Mouse (Mus musculus) urinary bladder, postnatal 25 days (tissue): ENCODE results near the gene Shisa5.

Experiments used
- DNase-seq: peaks from one replicate; pipeline ENCODE4 v3.0.0; 2022; ENCODE audit warnings: low spot score

The Shisa5 gene

DNA sequence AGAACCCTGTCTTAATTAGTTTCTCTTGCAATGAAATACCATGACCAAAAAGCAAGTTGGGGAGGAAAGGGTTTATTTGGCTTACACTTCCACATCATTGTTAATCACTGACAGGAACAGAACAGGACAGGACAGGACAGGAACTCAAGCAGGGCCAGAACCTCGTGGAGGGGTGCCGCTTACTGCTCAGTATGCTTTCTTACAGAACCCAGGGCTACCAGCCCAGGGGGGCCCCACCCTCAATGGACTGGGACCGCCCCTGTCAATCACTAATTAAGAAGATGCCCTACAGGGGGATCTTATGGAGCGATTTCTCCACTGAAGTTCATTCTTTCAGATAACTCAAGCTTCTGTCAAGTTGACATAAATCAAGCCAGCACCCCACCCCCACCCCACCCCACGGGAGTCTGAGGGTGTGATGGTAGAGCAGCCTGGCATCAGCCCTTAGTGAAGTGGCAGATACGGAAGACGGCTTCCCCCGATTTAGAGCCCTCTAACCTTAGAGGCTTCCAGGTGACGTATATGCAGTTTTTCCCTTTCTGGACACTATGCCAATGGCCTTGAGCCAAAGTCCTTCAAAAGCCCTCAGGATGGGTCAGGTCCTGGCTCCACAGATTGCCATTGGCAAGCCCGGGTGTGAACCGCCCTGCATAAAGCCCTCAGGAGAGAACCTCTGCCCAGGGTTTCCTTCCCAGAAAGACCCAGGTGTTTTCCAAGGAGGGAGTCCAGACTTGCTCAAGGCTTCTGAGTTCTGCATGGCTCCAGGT is 55.6 kb downstream of the Shisa5 start:
- no peak for DNase-seq

DNA sequence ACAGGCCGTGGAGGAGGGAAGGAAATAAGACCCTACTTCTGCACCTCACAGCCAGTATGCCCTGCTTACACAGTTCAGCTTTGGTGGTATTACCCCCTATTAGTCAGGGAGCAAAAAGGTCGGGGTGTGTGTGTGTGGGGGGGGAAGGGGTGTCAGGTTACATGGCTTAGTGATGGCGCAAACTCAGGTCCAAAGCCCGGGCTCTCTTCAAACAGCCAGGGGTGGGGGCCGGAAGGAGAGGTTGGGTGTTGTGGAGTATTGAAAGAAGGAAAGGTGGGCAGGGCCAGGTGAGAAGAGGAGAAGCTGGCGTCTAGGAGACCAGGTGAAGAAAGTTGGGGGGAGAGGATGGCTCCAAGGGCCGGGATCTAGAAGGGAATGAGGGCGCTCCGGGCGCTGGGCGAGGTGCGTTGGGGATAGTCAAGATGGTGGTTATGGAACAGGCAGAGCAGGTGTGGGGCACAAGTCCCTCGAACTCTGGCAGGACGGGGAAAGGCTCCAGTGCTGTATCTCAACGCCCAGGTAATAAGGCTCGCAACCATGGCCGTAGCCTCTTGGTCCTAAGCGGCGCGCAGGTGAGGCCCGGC is 56.3 kb downstream of the Shisa5 start:
- DNase-seq: no peak

DNA sequence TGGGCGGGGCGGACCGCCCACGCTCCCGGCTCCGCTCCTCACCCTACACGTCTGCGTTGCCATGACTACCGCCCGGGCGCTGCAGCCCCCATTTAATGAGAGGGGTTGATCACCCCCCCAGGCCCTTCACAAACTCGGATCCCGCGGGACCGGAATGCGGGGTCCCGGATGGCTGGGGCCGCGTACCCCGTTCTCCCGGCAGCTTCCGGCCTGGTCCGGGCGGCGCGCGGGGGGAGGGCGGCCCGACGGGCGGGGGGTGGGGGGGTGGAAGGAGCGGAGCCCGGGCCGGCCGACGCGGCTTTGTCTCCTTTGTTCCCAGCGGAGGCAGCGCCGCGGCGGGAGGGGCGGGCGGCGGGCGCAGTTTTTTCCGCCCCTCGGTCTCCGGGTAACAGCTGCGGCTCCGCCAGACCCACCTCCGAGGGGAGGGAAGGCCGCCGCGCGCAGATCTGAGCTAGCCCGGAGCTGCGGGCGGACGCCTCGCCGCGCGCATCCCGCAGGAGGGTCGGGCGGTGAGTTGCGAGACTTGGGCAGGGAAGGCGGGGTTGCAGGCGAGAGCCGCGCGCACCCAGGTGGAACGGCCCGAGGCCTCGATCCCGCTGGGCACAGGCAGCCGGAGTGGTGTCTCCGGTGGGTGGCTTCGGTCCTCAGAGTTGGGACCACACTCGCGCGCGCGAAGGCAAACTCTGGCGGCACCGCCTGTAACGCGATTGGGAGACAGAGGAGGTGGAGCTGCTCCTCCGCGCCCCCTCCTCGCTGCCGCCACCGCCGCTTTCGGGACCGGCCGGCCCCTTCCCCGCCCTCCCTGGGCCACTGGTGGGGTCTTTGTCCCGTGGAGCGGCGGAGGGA is 57.0 kb downstream of the Shisa5 start, which contains the start of gene Plxnb1:
Plxnb1 (plus strand) TSS at position 253 of the 846 bp plus-strand sequence.
- DNase-seq: peak; percentile 61

DNA sequence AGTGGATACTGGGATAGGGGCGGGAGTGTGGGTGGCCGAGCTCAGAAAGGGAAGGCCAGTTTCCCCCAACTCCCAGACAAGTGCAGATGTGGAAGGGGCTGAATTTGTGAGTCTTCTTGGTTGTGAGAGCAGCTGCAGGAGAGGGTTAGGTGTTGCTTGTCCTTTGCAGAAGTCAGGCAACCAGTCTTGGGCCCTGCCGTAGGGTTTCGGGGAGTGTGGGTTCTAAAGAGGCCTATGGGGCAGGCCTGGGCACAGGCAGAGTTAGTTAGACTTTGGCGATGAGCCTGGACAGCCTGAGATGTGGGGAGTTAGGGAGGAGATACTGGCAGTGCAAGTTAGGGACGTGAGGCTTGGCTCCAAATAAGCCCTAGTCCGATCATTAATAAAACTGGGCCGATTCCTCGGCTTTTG is 57.9 kb downstream of the Shisa5 start:
- no peak for DNase-seq

DNA sequence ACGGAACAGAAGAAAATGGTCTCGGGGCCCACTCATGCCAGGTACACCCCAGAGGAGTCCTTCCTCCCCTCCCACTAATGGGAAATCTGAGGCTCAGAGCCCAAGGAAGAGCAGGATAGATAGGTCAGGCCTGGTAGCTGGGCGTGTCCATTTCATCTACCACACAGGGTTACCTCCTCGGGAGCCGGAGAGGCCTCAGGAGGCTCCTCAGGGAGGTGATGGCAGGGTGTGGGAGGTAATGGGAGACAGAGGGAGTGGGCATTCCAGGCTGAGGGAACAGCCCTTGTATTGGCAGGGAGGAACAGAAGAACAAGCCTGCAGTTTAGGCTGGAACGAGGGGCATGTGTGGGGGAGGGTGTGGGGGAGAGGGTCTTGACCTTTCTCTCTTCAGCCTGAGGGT is 58.5 kb downstream of the Shisa5 start:
- DNase-seq: no peak

DNA sequence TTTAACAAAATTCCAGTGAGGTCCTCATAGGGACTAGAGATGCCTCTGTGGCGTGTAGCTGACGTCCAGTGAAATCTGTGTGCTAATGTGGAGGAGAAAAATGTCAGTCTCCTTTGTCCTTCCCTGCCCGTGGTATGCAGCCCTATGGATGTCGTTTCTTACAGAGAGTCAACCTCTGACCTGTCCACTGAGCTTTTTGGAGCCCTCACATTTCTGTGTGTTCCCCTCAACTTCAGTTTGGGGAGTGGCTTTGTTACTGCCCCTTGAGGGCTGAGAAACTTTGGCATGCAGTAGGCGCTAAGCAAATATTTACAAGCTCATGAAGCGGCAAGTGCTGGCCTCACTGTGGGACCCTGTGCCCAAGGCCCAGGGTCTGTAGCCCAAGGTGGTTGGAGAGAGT is 58.9 kb downstream of the Shisa5 start:
- no peak for DNase-seq

DNA sequence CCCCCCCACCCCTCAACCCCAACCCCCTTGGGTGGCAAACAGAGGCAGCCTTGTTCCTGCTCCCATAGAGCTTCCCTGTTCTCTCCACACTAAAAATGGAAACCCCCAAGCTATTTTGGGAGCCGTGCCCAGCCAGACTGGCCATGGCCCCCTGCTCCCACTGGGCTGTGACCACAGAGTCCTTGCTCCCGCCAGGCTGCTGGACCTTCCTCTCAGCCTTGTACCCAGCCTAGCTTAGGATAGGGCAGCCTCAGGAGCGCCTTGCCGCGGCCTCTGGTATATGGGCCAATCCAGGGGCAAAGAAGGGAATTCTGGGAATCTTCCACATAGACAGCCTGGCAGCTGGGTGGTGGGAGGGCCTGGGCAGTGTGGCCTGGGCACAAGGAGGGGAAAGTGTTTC is 59.5 kb downstream of the Shisa5 start:
- DNase-seq: no peak

DNA sequence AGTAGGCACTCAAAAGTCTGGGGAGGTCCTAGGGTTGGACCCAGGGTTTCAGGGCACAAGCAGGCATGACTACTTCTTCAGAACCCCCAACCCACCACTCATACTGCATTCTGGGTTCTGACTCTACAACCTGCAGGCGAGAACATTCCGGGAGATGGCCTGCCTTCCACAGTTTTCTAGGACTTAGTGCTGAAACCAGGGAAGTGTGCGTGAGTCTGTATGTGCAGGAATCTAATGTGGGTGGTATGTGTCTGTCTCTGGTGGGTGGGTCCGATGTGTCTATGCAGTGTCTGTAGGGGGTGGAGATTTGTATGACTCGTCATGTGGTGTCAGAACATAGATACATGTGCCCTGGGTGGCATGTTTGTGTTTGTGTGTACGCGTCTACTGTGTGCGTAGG is 60.0 kb downstream of the Shisa5 start:
- no peak for DNase-seq

DNA sequence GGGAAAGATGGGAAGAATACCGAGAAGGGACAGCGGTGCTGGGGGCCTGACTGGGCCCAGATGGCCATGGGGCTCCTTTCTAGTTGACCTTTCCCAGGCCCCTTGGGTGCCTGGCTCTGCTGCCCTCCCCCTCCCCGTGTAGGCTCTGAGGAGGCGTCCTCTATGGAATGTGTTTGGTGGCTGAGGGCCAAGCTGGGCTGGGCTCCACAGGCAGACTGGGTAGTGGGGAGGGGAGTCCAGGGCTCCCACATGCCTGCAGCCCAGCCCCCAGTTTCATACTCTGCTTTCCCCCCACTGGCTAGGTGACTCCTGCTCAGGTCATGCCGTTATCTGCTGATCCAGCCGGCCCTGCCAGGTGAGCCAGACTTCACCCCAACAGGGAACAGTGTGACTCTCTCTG is 60.6 kb downstream of the Shisa5 start:
- no peak for DNase-seq

DNA sequence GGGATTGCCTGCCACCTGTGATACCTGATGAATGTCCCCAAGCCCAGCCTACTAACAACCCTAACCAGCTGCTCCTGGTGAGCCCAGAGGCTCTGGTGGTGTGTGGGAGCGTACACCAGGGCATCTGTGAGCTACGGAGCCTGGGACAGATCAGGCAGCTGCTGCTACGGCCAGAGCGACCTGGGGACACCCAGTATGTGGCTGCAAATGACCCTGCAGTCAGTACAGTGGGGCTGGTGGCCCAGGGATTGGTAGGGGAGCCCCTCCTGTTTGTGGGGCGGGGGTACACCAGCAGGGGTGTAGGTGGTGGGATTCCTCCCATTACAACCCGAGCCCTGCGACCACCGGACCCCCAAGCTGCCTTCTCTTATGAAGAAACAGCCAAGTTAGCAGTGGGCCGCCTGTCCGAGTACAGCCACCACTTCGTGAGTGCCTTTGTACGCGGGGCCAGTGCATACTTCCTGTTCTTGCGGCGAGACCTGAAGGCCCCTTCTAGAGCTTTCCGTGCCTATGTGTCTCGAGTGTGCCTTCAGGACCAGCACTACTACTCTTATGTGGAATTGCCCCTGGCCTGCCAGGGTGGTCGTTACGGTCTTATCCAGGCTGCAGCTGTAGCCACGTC is 62.1 kb downstream of the Shisa5 start:
- DNase-seq: no peak

DNA sequence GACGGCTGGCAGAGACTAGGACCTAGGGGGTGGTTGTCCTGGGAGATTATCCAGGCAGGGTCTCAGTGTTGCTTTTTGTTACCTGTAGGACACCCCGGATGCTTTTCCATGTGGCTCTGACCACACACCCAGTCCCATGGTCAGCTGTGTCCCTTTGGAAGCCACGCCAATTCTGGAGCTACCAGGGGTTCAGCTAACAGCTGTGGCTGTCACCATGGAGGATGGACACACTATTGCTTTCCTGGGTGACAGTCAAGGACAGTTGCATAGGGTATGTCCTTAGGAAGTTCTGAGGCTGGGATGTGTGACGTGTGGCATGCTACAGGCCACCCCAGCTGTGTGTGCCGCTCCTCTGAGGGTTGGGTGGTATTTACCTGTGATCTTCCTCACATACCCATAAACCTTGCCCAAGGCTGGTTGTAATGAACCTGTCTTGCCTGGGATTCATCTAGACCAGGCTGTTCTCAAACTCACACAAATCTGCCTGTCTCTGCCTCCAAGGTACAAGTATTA is 63.6 kb downstream of the Shisa5 start:
- DNase-seq: no peak

DNA sequence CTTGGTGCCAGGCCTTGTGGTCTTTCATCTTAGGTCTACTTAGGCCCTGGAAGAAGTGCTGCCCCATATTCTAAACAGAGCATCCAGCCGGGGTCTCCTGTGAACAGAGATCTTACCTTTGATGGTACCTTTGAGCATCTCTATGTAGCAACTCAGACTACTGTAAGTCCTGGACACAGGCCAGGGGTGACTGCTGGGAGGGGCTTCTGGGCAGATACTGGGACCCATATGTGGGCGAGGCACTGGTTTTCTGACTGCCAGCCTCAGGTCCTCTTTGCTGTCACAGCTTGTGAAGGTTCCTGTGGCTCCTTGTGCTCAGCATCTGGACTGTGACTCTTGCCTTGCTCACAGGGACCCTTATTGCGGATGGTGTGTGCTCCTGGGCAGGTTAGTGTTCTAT is 64.2 kb downstream of the Shisa5 start:
- DNase-seq: no peak

DNA sequence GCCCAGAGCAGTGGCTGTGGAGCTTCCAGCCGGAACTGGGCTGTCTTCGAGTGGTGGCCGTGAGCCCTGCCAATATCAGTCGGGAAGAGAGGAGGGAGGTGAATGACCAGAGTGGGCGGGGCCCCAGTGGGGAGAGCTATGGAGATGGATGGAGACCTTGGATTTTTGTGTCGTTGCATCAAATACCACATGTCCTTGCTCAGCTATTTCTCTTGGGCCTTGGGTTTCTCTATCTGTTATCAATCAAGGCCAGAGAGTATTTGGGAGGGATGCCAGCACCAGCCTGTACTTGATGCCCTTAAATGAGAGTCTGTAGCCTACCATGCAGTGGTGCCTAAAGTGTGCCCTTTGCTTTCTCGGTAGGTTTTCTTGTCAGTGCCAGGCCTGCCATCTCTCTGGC is 64.9 kb downstream of the Shisa5 start:
- DNase-seq: no peak

DNA sequence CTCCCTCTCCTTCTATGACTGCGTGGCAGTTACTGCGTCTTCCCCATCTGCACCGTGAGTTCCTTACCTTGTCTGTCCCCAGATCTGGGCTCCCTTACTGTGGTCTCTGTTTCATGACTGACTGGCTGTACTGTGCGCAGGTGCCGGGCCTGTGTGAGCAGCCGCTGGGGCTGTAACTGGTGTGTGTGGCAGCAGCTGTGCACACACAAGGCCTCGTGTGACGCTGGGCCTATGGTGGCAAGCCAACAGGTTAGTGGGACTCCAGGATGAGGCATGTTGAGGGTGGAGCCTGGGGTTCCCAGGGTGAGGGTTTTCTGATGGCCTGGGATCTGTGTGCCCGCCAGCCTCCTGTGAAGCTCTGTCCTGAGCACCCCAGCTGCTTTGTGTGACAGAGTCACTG is 65.7 kb downstream of the Shisa5 start:
- DNase-seq: no peak

DNA sequence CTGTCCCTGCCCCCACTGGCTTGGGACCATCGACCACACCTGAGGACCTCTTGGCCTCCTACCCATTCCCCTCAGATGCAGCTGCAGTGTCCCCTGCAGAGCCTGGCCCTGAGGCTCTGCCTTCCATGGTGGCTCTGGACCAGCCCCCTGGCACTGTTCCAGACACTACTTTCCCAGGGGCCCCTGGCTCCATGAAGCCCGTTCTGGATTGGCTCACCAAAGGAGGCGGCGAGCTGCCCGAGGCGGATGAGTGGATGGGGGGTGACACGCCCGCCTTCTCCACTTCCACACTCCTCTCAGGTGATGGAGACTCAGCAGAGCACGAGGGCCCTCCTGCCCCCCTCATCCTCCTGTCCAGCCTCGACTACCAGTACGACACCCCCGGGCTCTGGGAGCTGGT is 66.6 kb downstream of the Shisa5 start:
- no peak for DNase-seq

DNA sequence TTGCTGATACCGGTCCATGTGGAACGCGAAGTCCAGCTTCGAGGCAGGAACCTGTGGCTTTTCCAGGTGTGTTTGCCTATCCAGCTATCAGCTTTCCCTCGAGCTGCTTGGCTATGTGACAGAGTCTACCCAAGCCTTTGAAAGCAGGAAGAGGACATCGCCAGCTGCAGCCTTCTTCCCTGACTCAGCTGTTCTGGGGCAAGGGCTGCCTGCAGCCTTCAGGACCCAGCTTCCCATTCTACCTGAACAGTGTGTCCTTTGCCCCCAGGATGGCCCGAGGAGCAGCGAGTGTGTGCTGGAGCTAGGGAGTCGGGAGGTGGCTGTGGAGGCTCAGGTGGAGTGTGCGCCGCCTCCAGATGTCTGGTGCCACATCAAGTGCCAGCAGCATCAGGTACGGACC is 67.3 kb downstream of the Shisa5 start:
- no peak for DNase-seq

DNA sequence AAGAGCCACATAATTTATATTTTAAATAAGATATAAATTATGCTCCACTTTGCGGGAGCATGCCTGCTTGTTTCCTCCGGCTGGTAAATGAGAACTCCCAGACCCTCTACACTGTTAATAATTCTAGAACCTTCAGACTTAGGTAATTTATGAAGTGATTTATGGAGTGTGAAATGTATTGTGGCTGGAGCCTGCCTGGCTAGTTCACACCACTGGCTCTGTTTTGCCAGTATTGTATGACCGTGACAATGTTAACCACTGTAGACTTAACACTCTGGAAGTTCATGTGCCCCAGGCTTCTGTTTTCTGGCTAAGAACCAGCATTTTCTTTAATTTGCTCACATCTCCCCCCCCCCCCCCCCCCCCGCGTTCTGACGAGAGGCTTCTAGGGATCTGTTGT is 69.0 kb downstream of the Shisa5 start:
- no peak for DNase-seq
